Mouse (Mus musculus) olfactory bulb, adult 2 months (tissue): ENCODE measurements at regions not wholly inside any gene's neighbourhood (a gene's known extent, or its start where the extent isn't known, plus 50 kb on each side); places are given as distances from the start of the nearest gene placed in this dataset.

Experiments used
- CTCF ChIP-seq: fragments of 200-500 bp; IDR thresholded peaks from 2 replicates; pipeline ENCODE4 v1.5.1; 2012; ENCODE audit warnings: low read depth, mild to moderate bottlenecking, low read length, moderate library complexity; ENCODE audit not compliant: insufficient read depth
- POLR2A ChIP-seq: fragments of 200-500 bp; IDR thresholded peaks from 2 replicates; pipeline ENCODE4 v1.6.1; 2012; ENCODE audit warnings: mild to moderate bottlenecking, low read depth, low read length, moderate library complexity; ENCODE audit not compliant: insufficient read depth

- no peak for TF ChIP-seq CTCF
- TF ChIP-seq POLR2A = no peak
Measured at GRCm38 (mm10) chr8:109107762-109108161, 386.1 kb upstream of the Pmfbp1 start.
